Mouse (Mus musculus) 3134 (cell line): ENCODE measurements around the gene Dad1.

Source experiments
- DNase-seq: peaks from one replicate; pipeline ENCODE4 v3.0.0-alpha.2; 2011; ENCODE audit warnings: low spot score; ENCODE audit not compliant: insufficient read length; ENCODE audit errors: extremely low read depth

The Dad1 gene

DNA sequence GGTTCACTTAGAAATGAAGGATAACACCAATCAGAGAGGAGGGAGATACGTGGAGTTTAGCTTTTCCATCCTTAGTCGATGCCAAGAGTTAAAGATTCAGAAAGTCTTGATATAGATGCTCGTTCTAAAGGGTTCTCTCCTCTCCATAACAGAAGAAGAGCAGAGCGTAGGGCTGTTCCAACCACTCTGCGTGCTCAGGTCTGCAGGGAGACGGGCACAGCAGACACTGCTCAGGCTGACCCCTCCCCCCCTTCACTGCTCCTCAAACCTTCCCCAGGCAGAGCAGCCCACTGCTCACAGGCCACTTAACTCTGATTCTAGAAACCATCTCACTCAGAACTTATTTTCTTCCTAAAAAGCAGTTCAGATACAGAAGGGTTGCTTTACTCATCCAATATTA is 45.2 kb downstream of the Dad1 start:
- no peak for DNase-seq

DNA sequence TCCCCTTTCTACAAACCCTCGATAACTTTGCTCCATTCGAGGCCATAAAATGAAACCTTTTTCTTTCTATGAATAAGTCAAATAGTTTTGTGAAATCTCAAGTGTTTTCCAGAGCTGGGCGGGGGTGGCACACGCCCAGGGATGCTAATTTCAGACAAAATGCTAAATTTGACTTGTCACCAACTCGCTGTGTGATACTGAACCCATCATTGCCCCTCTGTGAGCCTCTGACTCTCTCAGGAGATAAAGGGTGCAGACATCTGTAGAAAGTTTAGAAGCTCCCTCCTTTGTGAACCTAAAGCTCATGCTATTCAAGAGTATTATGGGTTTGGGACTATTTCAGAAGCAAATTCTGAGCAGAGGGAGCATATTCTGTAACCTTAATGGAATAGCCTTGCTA is 46.0 kb downstream of the Dad1 start:
- no peak for DNase-seq

GRCm38 (mm10) chr14:54206750-54207550 is 47.0 kb downstream of the Dad1 start:
- DNase-seq = no peak

GRCm38 (mm10) chr14:54206309-54206708 is 47.6 kb downstream of the Dad1 start:
- DNase-seq = no peak

DNA sequence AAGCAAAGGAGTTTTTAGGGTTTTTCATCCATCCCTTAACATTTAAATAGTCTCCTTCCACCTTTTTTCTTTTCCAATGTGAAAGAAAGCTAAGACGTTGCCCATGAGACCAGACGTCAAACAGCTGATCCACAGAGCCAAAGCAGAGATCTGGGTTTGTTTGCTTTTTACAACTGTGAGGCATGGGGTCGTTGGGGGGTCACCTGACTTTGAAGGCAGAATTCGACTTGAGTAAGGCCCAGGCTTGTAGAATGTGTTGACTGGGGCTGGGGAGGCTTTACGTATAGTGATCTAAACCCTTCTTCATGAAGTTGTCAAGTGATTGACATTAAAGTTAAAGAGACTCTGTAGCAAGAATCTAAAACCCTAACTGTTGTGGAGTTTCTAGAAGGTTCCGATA is 48.0 kb downstream of the Dad1 start:
- no peak for DNase-seq

GRCm38 (mm10) chr14:54204786-54205185 is 49.1 kb downstream of the Dad1 start:
- DNase-seq = no peak

GRCm38 (mm10) chr14:54204311-54204710 is 49.6 kb downstream of the Dad1 start:
- no peak for DNase-seq

GRCm38 (mm10) chr14:54203776-54204175 is 50.1 kb downstream of the Dad1 start:
- DNase-seq = no peak

DNA sequence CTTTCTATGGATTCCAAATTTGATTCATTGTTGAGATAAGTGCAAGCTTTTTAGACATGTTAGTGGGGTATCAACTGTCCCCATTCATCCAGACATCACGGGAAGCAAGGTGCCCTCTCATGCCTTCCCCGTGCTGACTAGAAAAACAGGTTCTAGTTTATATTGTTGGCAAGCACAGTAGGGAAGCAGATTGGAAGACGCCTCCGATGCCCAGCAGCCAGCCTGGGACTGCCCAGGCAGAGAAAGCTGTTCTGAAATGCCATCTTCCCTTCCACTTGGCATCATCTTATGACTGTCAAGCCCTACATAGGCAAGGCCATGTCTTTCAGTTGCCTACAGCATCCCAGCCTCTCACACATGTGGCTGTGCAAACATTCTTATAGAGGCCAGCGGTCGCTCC is 50.7 kb downstream of the Dad1 start:
- no peak for DNase-seq

GRCm38 (mm10) chr14:54200363-54200762 is 53.5 kb downstream of the Dad1 start:
- no peak for DNase-seq

DNA sequence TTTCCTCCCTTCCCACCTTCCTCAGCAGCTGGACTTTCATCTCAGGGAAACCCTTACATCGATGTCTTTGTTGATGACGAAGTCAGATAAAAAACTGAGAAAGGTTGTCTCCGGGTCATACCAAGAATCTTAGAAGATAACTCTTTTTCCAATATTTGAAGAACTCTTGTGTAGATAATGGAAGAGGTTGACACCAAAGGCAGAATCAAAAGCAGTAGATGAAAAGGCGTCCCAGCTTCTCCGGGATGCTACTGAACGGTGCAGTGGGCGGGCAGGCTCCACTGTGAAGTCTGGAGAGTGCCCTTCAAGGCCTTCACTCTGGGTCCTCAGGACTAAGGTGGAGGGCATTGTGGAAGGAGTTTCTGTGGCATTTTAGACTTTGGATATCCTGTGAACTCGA is 54.2 kb downstream of the Dad1 start:
- DNase-seq = no peak

DNA sequence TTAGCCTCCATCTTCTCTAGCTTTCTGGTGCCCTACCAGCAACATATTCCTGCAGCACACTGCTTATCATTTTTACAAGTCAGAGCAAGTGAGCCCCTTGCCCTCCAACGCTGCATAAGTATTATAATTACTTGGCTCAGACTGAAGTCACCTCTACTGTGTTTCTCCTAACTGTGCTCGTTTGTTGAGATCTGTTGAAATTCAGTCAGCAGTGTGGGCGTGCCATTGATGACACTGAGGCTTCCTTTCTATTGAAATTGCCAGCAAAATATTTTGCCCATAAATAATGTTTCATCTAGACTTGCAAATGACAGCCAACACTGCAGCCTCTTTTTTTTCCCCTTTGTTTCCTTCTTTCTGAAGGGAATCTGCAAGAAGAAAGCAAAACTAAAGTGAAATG is 56.2 kb downstream of the Dad1 start:
- DNase-seq = no peak

DNA sequence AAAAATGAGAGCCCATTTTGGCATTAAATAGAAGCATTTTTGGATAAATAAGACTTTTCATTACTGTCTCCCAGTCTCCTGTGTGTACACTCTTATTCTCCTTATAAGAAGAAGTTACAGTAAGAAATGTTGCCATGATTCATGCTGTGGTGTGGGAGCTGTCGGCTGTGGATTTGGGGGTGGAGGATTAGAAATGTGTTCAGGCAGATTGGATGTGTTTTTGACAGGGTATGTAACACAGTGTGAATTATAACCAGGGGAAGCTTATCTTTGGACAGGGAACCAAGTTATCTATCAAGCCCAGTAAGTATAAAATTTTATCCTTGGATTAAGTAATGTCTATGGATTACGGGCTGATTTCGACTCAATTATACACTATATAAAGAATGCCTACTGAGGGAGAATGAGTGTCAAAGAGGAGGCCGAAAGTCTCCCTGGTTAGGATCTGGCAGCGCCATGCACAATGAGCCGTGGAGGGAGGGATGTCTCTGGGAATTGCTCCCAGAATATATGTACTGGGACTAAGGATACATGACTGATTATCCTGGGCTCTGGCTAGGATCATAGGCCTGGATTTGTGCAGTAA is 58.0 kb downstream of the Dad1 start:
- no peak for DNase-seq

DNA sequence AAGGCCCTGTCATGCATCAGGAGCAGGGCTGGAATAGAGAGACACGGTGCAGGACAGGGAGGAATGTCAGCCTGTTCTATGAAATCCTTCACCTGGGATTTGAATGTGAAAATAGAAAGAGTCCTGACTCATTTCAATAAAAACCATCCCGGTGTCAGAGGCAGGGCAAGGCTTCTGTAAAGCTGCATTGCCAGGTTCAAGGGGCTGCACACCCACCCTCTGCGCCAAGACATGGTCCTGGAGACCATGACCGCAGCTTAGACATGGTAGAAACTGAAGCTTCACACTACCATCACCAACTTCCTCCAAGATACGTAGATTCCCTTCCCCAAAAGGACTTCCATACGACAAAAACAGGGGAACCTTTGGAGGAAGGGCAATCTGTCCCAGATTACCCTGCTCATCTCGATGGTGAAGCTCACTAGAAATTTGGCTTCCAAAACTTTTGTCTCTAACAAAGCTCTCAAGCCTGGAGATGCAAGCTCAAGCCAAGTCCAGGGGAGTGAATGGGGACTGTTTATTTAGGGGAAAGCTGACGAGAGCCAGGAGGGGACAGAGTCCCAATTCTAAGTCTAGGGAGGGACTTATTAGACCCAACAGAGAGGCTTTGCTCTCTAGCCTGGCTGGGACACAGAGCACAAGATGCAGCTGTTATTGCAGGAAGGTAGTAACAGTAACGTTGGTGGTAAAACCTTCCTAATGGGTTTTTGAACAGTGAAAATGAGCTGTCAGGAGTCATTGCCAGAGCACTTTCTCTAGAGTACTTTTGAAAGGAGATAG is 60.4 kb downstream of the Dad1 start:
- DNase-seq = no peak

GRCm38 (mm10) chr14:54192462-54192847 is 61.4 kb downstream of the Dad1 start:
- DNase-seq = no peak

DNA sequence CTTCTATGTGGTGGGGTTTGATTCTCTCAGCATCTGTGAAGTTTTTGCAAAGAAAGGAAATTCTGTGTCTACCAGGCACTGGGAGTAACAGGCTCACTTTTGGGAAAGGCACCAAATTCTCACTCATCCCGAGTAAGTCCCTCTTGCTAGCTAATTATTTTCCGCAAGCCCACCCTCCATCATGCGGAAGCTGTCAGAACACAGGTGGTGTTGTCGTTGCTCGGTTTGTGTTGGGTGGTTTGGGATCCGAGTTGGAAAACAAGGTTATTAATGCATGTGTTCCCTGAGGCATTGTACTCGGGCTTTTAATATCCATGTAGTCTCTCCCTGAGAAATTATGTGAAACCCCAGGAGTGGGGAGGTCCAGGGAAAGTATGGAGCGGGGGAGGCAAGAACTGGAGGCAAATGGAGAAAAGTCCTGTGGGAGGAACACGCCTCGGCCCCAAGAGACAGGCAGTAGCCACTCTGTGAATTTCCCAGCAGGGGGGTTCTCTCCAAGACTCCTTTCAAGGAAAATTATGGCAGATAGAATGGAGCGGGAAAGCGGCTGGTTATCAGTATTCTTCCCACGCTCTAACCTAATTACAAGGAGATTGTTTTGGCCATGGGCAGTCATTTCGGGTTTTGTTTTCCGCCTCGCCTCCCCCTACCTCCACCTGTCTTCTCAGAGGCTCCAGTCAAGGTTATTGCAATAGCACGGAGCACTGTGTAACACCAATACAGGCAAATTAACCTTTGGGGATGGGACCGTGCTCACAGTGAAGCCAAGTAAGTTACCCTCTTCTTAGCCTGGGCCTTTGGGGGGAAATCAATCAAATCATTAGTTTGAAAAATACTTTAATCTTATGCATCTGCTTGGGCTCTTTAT is 62.1 kb downstream of the Dad1 start:
- no peak for DNase-seq

GRCm38 (mm10) chr14:54191026-54191390 is 62.9 kb downstream of the Dad1 start:
- no peak for DNase-seq

GRCm38 (mm10) chr14:54190305-54191025 is 63.4 kb downstream of the Dad1 start:
- DNase-seq = no peak

DNA sequence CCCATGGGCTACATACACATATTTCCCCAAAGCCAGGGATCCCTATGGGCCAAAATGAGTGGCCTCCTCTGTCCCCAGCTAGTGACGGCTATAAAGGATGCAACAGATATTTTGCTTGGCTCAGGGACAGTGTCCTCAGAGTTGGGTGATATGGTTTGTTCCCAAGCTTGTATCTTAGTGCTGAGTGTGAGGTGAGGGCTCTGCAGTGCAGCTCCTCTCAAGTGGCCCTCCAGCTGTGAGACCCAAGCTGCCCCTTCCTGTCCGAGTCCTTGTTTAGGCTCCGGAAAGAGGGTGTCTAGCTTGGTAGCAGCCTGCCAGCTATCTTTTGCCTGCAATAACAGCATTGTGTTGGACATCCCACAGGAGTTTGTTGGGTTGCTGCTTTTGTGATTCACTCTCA is 64.6 kb downstream of the Dad1 start:
- no peak for DNase-seq

DNA sequence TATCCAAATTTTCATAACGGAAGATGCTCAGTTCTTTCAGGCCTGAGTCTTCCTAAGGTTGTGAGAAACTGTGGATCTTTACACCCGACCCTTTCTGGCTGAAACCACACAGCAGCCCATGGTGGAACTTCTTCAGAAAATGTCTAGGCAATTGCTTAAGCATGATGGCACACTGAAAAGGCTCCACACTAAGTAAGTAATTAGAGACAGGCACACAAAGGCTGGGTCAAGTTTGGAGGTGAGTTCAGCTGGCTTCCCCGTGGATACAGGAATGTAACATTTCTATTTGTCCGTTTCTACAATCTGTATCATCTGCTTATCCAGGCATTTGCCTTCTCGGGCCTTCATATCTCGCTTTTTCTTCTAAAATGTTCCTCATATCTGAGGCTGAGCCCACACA is 66.7 kb downstream of the Dad1 start:
- no peak for DNase-seq
